Mouse (Mus musculus) liver, adult 2 months (tissue): ENCODE data around the gene Pkd1l2. TPM values are rescaled to one million over a fixed set of nuclear protein-coding genes. Genes with fewer than 3 reads are reported as not detected.

Experiments used
- DNase-seq: peaks from one replicate; pipeline ENCODE4 v3.0.0-alpha.2; 2011; ENCODE audit warnings: low read depth, low spot score; ENCODE audit errors: extremely low read depth
- H3K27ac ChIP-seq: fragments of 200-500 bp; replicated peaks from 2 replicates; pipeline ENCODE4 v1.5.1; 2012; ENCODE audit warnings: low read depth, mild to moderate bottlenecking, control low read depth, inconsistent platforms, low read length; ENCODE audit not compliant: insufficient read depth
- H3K27me3 ChIP-seq: fragments of 200-500 bp; 2 replicates; pipeline ENCODE4 v1.6.1; 2012; ENCODE audit warnings: mild to moderate bottlenecking, moderate library complexity, low read length, inconsistent platforms; ENCODE audit not compliant: control insufficient read depth, insufficient read depth
- H3K36me3 ChIP-seq: fragments of 200-500 bp; 2 replicates; pipeline ENCODE4 v1.6.1; 2012; ENCODE audit warnings: low read length, inconsistent platforms; ENCODE audit not compliant: control insufficient read depth, insufficient read depth
- H3K4me1 ChIP-seq: fragments of 200-500 bp; 2 replicates; pipeline ENCODE4 v1.6.1; 2011; ENCODE audit warnings: low read length; ENCODE audit not compliant: control insufficient read depth, insufficient read depth
- H3K4me3 ChIP-seq: fragments of 200-500 bp; 2 replicates; pipeline ENCODE4 v1.5.1; 2011; ENCODE audit warnings: low read depth, mild to moderate bottlenecking, control low read depth, low read length, moderate library complexity; ENCODE audit not compliant: insufficient read depth
- H3K79me2 ChIP-seq: fragments of 200-500 bp; 2 replicates; pipeline ENCODE4 v1.6.1; 2012; ENCODE audit warnings: inconsistent platforms, mild to moderate bottlenecking, low read length, moderate library complexity; ENCODE audit not compliant: control insufficient read depth, insufficient read depth
- H3K9ac ChIP-seq: fragments of 200-500 bp; 2 replicates; pipeline ENCODE4 v1.6.1; 2012; ENCODE audit warnings: low read depth, mild to moderate bottlenecking, control low read depth, inconsistent platforms, low read length
- CTCF ChIP-seq: fragments of 200-500 bp; IDR thresholded peaks from 2 replicates; pipeline ENCODE4 v1.5.1; 2011; ENCODE audit warnings: low read depth, low read length, control low read depth
- POLR2A ChIP-seq: fragments of 200-500 bp; IDR thresholded peaks from 2 replicates; pipeline ENCODE4 v1.6.1; 2011; ENCODE audit warnings: low read length, control low read depth; ENCODE audit not compliant: insufficient read depth; ENCODE audit errors: extremely low read depth
- WGBS: fragments of 180-500 bp; shearing (Covaris S2); methylation state at CpG from one replicate; pipeline ENCODE4 v1.1.7; 2018; 5-methylcytosine and 5-hydroxymethylcytosine counted together
- polyA plus RNA-seq: library from polyadenylated mRNA; depleted of rRNA; stranded (reverse); fragments of >200 nt; gene quantifications from 2 replicates; pipeline ENCODE4 v1.2.3, GENCODE M21; 2012
- total RNA-seq: library from RNA; depleted of rRNA; stranded (reverse); fragments of >200 nt; gene quantifications from 2 replicates; pipeline ENCODE4 v1.2.3, GENCODE M21; 2014

Pkd1l2 gene
- total and polyA plus RNA-seq, 2 experiments: not detected

DNA sequence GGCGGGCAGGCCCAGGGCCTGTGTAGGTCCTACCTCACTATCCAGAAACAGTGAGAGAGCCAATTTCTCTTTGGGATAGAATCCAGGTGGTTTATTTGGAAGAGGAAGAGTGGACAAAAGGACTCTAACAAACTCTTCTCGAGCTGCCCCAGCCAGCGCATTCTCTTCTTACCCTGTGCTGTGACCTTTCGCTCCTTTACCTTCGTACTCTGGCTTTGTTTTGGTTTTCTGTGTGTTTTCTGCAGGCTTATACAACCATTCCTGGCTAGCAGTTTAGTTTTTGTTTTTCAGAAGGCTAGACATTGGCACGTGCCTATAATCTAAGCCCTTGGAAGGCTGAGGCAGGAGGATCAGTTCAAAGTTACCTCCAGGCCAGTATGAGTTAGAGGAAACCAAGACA is 112.7 kb downstream of the Pkd1l2 start:
- Histone ChIP-seq H3K9ac (peak overlapping the region; percentile 26), H3K27ac (peak overlapping the region; percentile 74)
- 24% methylated on average over 6 of the region's 6 CpGs for WGBS

DNA sequence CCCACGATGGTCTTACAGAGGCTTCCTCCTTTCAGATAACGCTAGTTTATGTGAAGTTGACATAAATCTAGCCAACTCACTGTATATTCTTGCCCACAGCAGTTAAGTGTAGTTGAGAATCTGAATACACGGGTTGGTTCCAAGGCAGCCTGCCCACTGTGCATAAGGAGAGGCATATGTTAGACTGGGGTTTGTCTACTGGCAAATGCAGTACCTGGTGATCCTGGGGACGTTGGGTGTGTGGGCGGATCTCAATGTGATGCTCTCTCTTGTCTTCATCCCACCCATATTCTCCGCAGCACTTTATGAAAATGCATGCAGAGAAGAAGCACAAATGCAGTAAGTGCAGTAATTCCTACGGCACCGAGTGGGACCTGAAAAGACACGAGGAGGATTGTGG is 127.8 kb downstream of the Pkd1l2 start:
- DNase-seq: no peak
- peaks cover 9% of the 10 kb centered on the region for H3K36me3 ChIP-seq
- peaks cover 7% of the 10 kb centered on the region; the same call in 1 of the 2 replicates for H3K79me2 ChIP-seq
- no peak overlapping the region for H3K27ac ChIP-seq
- H3K27me3 ChIP-seq: no peaks in the 10 kb centered on the region
- TF ChIP-seq POLR2A (no peak), CTCF (no peak)
- H3K9ac ChIP-seq: no peak overlapping the region
- 92% methylated on average over 9 of the region's 9 CpGs for WGBS
- no peak overlapping the region for H3K4me3 ChIP-seq
- no peaks in the 10 kb centered on the region for H3K4me1 ChIP-seq

More for the DNA sequence above, 112.7 kb downstream of the Pkd1l2 start:
- no peaks in the 10 kb centered on the region for H3K27me3 ChIP-seq
- H3K4me3 ChIP-seq: no peak overlapping the region; the same call in 1 of the 2 replicates
- no peaks in the 10 kb centered on the region for H3K36me3 ChIP-seq
- no peaks in the 10 kb centered on the region for H3K79me2 ChIP-seq
- no peak for TF ChIP-seq CTCF
- H3K4me1 ChIP-seq: peaks cover 5% of the 10 kb centered on the region; the same call in 1 of the 2 replicates
- DNase-seq: peak; percentile 88

DNA sequence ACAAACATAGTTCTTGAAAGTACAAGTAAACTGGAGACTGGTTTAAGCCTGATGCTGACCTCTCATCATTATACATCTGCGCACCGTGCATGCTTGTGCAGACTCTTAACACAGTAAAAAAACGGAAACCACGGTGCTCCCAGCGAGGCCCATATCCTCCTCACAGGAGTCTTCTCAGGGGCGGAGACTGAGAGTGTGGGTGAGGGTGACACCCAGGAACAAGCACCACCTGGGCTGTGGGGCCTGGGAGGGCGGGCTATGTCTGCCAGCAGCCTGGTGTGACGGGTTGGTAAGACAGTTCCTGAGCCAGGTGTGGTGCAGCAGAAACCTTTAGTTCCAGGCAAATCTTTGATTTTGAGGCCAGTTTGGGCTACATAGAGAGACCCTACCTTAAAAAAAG is 129.8 kb downstream of the Pkd1l2 start:
- DNase-seq: no peak
- Histone ChIP-seq H3K27me3 (no peaks in the 10 kb centered on the region), H3K4me1 (no peaks in the 10 kb centered on the region), H3K9ac (no peak overlapping the region), H3K79me2 (peaks cover 10% of the 10 kb centered on the region; the same call in 1 of the 2 replicates), H3K4me3 (no peak overlapping the region), H3K27ac (no peak overlapping the region), H3K36me3 (peaks cover 9% of the 10 kb centered on the region)
- TF ChIP-seq CTCF (no peak), POLR2A (no peak)
- 94% methylated on average over 8 of the region's 8 CpGs for WGBS

DNA sequence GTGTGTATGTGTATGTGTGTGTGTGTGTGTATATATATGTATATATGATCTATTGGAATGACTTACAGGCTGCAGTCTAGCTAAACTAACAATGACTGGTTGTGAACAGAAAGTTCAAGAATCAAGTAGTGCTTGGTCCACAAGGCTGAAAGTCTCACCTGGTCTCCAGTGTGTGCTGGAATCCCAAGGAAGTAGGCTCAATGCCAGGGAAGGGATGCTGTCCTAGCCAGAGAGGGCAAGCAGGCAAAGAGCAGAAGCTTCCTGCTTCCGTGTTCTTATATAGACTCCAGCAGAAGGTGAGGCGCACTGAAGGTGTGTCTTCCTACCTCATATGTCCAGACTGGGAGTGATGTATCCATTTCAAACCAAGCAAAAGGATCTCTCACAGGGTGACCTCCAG is 130.5 kb downstream of the Pkd1l2 start:
- H3K27me3 ChIP-seq: no peaks in the 10 kb centered on the region
- H3K27ac ChIP-seq: no peak overlapping the region
- H3K4me1 ChIP-seq: no peaks in the 10 kb centered on the region
- DNase-seq: no peak
- TF ChIP-seq CTCF: no peak
- no peak for TF ChIP-seq POLR2A
- H3K9ac ChIP-seq: no peak overlapping the region
- WGBS: 81% methylated on average over 2 of the region's 2 CpGs
- peaks cover 10% of the 10 kb centered on the region; the same call in 1 of the 2 replicates for H3K79me2 ChIP-seq
- H3K4me3 ChIP-seq: no peak overlapping the region
- H3K36me3 ChIP-seq: peaks cover 7% of the 10 kb centered on the region

DNA sequence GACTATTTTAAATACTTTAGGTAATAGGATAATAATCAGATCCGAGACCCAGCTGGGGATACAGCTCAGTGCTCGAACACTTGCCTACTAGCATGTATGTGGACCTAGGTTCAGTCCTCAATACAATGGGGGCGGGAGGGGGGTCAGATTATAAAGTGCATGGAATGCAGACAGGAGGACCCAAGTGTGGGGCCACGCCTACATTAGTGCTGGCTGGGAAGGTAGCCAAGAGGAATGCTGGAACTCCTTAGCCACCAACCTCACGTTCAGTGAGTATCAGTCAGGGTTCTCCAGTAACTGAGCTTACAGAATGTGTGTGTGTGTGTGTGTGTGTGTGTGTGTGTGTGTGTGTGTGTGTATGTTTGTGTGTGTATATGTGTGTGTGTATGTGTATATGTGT is 130.9 kb downstream of the Pkd1l2 start:
- Histone ChIP-seq H3K4me3 (no peak overlapping the region), H3K27ac (no peak overlapping the region), H3K27me3 (no peaks in the 10 kb centered on the region), H3K79me2 (peaks cover 10% of the 10 kb centered on the region; the same call in 1 of the 2 replicates), H3K36me3 (peaks cover 7% of the 10 kb centered on the region), H3K9ac (no peak overlapping the region), H3K4me1 (no peaks in the 10 kb centered on the region)
- 73% methylated on average over 5 of the region's 5 CpGs for WGBS
- TF ChIP-seq POLR2A (no peak), CTCF (no peak)
- no peak for DNase-seq

DNA sequence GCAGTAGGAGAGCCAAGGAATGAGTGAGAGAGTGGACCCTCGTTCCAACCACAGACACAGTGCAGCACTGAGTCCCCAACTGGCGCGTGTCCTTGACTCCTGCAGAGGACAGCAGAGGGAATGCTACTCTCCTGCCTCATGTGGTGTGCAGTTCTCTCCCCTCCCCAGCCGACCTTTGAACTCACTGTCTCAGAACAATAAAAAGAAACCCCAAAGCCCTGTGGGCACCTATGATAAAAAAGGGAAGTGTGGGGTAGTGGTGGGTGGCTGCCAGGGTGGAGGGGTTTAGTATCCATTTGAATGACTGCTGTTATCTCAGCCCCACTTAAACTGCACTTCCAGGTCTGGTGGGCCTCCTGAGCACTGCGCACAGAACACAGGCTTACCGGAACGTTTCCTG is 134.7 kb downstream of the Pkd1l2 start:
- Histone ChIP-seq H3K36me3 (no peaks in the 10 kb centered on the region), H3K27ac (no peak overlapping the region), H3K4me1 (peaks cover 11% of the 10 kb centered on the region; the same call in 1 of the 2 replicates), H3K27me3 (no peaks in the 10 kb centered on the region), H3K79me2 (peaks cover 31% of the 10 kb centered on the region; the same call in 1 of the 2 replicates), H3K9ac (no peak overlapping the region), H3K4me3 (no peak overlapping the region)
- TF ChIP-seq POLR2A (no peak), CTCF (no peak)
- 82% methylated on average over 7 of the region's 7 CpGs for WGBS
- DNase-seq: no peak
